Mouse (Mus musculus): ENCODE results near the gene Pparg. TPM values are rescaled to one million over a fixed set of nuclear protein-coding genes. Genes with fewer than 3 reads are reported as not detected.

Pparg gene
- polyA plus RNA-seq, 1 experiment from 2014 or later: 2.0 TPM

DNA sequence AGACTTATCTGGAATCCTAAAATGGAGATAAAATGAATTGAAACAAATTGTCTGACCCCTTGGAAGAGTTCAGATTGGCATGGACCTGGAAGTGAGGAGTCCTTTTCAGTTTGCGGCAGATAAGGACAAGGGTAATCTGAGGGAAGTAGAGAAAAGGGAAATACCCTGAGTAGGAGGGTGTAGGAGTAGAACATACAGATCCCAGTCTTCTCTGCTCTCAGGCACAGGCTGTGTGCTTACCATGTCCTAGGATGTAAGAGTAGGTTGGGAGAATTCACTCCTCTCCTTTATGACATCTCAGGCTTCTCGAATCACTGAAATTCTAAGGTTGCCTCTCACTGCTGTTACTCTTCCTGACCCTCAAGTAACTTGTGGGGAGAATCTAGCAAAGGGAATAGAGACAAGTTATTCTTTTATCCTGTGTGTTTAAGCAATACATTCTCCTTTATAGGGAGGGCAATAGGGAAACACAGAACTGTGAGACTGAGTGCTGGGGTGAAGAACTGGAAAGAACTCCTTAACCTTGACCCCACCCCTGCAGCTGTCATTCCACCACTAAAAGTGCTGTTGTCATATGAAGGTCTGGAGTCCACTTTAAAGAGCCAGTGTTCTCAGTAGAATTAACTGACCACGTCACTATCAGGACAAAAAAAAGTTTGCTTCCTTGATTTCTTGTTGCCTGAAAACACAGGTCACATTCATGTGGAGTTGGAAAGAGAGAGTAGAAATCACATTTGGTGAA lies 6.3 kb downstream of the Pparg start:
- no peak overlapping the region for H3K4me2 ChIP-seq
- peaks cover 4% of the 10 kb centered on the region for H3K27me3 ChIP-seq (replicated peaks)
- no peaks in the 10 kb centered on the region for H3K36me3 ChIP-seq
- ATAC-seq (ENCODE audit: insufficient number of reproducible peaks, low FRiP score): no peak
- no peak overlapping the region for H3K9ac ChIP-seq
- no peak overlapping the region for H3K27ac ChIP-seq (ENCODE audit: poor library complexity, severe bottlenecking)
- WGBS: 59% methylated on average over 3 of the region's 3 CpGs
- peaks cover 1% of the 10 kb centered on the region for H3K4me1 ChIP-seq (replicated peaks)
- no peak overlapping the region for H3K4me3 ChIP-seq
- H3K9me3 ChIP-seq (replicated peaks): no peaks in the 10 kb centered on the region

DNA sequence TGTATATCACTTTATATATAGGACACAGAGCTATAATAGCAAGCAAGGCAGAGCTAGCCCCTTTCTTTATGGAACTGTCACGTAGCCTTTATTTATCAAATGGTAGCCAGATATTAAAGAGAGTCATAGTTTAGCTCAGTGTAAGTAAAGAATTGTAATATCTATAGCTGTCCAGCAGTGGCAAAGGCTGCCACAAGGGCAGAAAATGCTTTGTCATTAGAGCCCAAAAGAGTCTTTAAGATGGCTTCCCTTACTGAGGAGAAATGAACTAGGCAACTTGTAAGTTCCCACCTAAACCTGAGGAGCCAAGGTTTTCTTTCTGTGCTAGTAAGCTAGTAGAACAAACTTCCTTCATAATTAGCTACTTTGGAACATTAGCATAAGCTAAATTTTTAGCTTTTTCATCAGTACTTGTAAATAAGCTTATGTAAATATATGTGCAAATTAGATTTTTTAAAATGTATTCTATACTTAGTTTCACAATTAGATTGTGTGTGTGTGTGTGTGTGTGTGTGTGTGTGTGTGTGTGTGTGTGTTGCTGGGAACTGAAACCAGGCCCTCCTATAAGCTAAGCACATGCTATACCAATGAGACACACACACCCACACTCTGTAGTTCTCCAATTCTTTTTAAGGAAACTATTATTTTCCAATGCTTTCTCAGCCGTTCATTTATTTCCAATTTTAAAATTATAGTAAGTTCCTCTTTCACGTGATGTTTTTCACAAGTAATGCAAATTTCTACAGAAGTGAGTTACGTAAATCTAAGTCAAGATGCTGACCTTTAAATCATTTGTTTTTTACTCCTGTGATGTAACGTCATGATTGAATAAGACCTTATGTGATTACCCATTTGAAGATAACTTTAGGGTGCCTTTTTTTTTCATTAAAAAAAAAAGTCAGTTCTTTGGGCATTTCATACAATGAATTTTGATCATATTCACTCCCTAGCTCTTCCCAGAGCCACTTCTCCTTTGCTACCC lies 14.4 kb downstream of the Pparg start:
- no peak for ATAC-seq (ENCODE audit: insufficient number of reproducible peaks, low FRiP score)
- Histone ChIP-seq H3K27ac (ENCODE audit: poor library complexity, severe bottlenecking) (no peak overlapping the region), H3K4me2 (no peak overlapping the region), H3K36me3 (no peaks in the 10 kb centered on the region), H3K9me3 (replicated peaks) (no peaks in the 10 kb centered on the region), H3K4me1 (replicated peaks) (no peaks in the 10 kb centered on the region), H3K9ac (no peak overlapping the region), H3K4me3 (no peak overlapping the region), H3K27me3 (replicated peaks) (no peaks in the 10 kb centered on the region)
- WGBS: 81% methylated on average over 5 of the region's 5 CpGs

DNA sequence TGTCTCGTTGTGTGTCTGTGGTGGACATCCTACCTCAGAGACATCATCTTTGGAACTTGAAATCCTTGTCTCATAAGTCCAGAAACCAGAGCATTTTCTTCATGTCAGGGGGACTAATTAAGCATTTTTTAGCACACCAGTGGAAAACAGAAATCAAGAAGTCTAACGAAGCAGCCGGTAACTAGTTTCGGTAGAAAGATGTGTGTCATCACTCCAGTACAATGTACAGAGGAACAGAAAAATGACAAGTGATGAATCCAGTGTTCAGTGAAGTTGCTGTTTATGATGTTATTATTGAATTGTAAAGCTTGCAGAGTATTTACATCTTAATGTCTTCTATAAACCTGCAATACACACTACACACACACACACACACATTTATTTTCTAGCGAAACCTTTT lies 19.8 kb downstream of the Pparg start:
- no peaks in the 10 kb centered on the region for H3K27me3 ChIP-seq (replicated peaks)
- no peaks in the 10 kb centered on the region for H3K9me3 ChIP-seq (replicated peaks)
- 87% methylated on average over 5 of the region's 5 CpGs for WGBS
- no peak overlapping the region for H3K4me2 ChIP-seq
- H3K9ac ChIP-seq: no peak overlapping the region
- no peaks in the 10 kb centered on the region for H3K4me1 ChIP-seq (replicated peaks)
- H3K27ac ChIP-seq (ENCODE audit: poor library complexity, severe bottlenecking): no peak overlapping the region
- no peak for ATAC-seq (ENCODE audit: insufficient number of reproducible peaks, low FRiP score)
- no peaks in the 10 kb centered on the region for H3K36me3 ChIP-seq
- H3K4me3 ChIP-seq: no peak overlapping the region

DNA sequence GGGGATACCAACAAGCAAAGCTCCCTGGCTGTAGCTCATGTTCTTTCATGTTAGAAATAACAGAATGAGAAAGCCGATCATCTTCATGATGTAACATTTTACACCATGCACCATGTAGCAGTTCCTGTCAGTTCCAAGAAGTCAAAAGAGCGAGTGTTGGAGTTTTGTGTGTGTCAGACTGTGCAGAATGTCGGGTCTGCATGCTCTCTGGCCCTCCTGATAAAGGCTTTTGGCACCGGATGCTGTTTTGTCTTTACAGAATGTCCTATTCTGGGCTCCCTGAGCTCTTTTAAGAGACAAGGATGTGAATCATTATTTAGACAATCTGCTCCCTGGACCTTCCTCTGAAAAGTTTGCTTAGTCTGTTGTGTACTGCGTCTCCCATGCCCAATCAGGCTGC lies 22.0 kb downstream of the Pparg start:
- Histone ChIP-seq H3K9ac (no peak overlapping the region), H3K36me3 (no peaks in the 10 kb centered on the region), H3K27ac (ENCODE audit: poor library complexity, severe bottlenecking) (no peak overlapping the region), H3K4me2 (no peak overlapping the region), H3K4me3 (no peak overlapping the region), H3K27me3 (replicated peaks) (no peaks in the 10 kb centered on the region), H3K9me3 (replicated peaks) (no peaks in the 10 kb centered on the region), H3K4me1 (replicated peaks) (no peaks in the 10 kb centered on the region)
- no peak for ATAC-seq (ENCODE audit: insufficient number of reproducible peaks, low FRiP score)
- 50% methylated on average over 5 of the region's 5 CpGs for WGBS

DNA sequence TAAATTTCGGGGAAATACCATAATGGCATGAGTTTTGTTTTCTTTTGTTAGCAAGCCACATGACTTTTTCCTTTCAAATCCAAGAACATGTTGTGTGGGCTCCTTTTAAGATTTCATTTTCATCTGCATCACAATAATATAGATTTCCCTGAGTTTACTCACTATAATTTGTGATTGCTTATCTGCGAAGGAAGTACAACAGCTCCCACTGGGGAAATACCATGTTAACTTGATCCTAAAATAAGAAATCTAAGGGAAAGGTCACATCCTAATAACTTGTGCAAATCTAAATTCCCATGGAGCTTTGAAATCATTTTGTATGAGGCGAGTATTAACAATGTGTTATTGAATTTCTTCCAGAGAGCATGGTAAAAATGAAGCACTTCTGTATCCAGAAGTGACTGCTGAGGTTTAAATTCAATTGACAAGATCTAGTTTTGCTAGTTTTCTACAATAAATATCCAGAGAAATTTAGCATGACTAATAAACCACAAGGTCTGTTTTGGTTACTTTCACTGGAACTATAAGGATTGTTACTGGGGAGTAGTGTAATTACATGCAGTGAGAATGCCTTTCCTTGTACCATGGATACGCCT lies 29.3 kb downstream of the Pparg start:
- Histone ChIP-seq H3K27ac (ENCODE audit: poor library complexity, severe bottlenecking) (no peak overlapping the region), H3K4me3 (no peak overlapping the region), H3K4me2 (no peak overlapping the region), H3K4me1 (replicated peaks) (no peaks in the 10 kb centered on the region), H3K9me3 (replicated peaks) (no peaks in the 10 kb centered on the region), H3K9ac (no peak overlapping the region), H3K27me3 (replicated peaks) (no peaks in the 10 kb centered on the region), H3K36me3 (no peaks in the 10 kb centered on the region)
- ATAC-seq (ENCODE audit: insufficient number of reproducible peaks, low FRiP score): no peak
- 83% methylated on average over 4 of the region's 4 CpGs for WGBS

DNA sequence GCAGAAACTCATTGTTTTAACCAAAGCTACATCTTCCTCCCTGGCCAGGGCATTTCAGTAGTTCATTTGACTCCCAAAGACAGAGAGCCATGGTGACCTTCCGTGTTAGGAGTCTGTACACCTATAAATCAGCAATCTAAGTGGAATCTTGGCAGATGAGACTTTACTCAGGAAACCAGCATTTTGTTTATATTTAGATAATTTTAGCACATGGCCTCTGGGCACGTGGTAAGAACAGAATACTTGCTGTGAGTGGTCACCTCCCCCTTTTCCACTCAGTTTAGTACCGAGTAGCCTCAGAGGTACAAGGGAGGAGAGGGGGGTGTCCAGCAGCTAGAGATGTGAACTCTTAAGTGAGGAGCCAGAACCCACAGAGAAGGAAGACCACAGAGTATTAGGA lies 36.2 kb downstream of the Pparg start:
- ATAC-seq (ENCODE audit: insufficient number of reproducible peaks, low FRiP score): no peak
- H3K9me3 ChIP-seq (replicated peaks): no peaks in the 10 kb centered on the region
- 37% methylated on average over 3 of the region's 3 CpGs for WGBS
- H3K27ac ChIP-seq (ENCODE audit: poor library complexity, severe bottlenecking): no peak overlapping the region
- H3K4me1 ChIP-seq (replicated peaks): no peaks in the 10 kb centered on the region
- H3K4me2 ChIP-seq: no peak overlapping the region
- no peak overlapping the region for H3K9ac ChIP-seq
- H3K4me3 ChIP-seq: no peak overlapping the region
- H3K27me3 ChIP-seq (replicated peaks): no peaks in the 10 kb centered on the region
- H3K36me3 ChIP-seq: no peaks in the 10 kb centered on the region

DNA sequence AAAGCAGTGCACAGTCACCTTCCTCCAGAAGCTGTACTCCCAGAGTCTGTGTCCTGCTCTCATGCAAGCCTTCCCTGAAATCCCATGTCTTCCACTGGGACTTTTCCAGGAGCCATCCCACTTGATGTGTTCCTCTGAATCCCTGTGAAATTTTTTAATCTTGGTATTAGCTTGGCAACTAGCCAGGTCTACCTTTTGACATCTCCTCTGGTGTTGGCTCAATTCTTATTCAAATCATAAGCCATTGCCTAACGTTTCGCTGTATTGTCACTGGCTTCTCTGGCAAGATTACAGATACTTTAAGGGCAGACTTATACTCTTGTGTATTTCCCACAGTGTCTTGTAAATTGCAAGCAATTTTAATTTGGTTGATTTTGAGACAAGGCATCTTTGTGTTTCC lies 43.6 kb downstream of the Pparg start:
- no peaks in the 10 kb centered on the region for H3K9me3 ChIP-seq (replicated peaks)
- no peak overlapping the region for H3K4me3 ChIP-seq
- no peak overlapping the region for H3K27ac ChIP-seq (ENCODE audit: poor library complexity, severe bottlenecking)
- no peaks in the 10 kb centered on the region for H3K27me3 ChIP-seq (replicated peaks)
- WGBS: 82% methylated on average over 2 of the region's 2 CpGs
- no peaks in the 10 kb centered on the region for H3K4me1 ChIP-seq (replicated peaks)
- H3K4me2 ChIP-seq: no peak overlapping the region
- no peak overlapping the region for H3K9ac ChIP-seq
- H3K36me3 ChIP-seq: no peaks in the 10 kb centered on the region
- no peak for ATAC-seq (ENCODE audit: insufficient number of reproducible peaks, low FRiP score)

DNA sequence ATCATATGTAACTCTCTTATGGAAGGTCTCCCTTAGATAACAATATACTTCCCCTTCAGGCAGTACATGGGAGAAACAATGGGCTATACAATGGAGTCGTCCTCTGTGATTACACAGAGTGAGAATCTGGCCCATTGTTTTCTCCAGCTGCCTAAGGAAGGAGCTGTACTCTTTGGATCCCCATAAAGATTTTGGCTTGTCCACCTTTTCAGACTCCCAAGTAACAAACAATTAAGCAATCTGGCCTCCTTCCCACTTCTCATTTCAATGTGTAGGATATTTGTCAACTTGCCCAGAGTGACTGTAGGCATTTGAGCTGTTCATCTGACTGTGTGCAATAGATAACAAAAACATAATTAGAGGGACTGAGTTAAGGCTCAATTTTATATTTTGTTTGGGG lies 50.7 kb downstream of the Pparg start:
- no peak for ATAC-seq (ENCODE audit: insufficient number of reproducible peaks, low FRiP score)
- 0 out of 2 replicates have a peak, but pooled peaks cover 3% of the 10 kb centered on the region for H3K27me3 ChIP-seq (replicated peaks)

DNA sequence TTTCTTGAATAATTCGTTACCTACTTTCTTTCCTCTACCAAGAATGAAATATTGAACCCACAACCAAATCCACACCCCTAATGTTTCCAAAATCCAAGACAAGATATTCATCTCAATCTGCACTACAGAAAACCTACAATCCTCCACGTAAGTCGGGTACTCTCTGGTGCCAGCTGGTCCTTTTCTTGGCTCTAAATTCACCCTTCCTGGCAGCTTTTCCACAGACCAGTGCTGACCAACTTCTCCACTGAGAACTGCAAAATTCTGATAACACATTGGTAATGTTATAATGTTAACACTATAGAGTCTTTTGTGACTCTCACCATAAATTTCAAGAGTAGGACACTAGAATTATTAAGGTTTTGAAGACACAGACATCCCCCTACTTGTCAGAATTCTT lies 57.4 kb downstream of the Pparg start:
- no peaks in the 10 kb centered on the region for H3K36me3 ChIP-seq
- no peak overlapping the region for H3K4me3 ChIP-seq
- WGBS: 79% methylated on average over 3 of the region's 3 CpGs
- H3K27ac ChIP-seq (ENCODE audit: poor library complexity, severe bottlenecking): no peak overlapping the region
- 0 out of 2 replicates have a peak, but pooled peaks cover under 1% of the 10 kb centered on the region for H3K27me3 ChIP-seq (replicated peaks)
- H3K9ac ChIP-seq: no peak overlapping the region
- H3K4me2 ChIP-seq: no peak overlapping the region
- no peak for ATAC-seq (ENCODE audit: insufficient number of reproducible peaks, low FRiP score)
- no peaks in the 10 kb centered on the region for H3K9me3 ChIP-seq (replicated peaks)
- no peaks in the 10 kb centered on the region for H3K4me1 ChIP-seq (replicated peaks)

More for the DNA sequence above, 50.7 kb downstream of the Pparg start:
- no peaks in the 10 kb centered on the region for H3K36me3 ChIP-seq
- H3K9ac ChIP-seq: no peak overlapping the region
- WGBS: 35% methylated on average over 1 of the region's 1 CpGs
- no peaks in the 10 kb centered on the region for H3K9me3 ChIP-seq (replicated peaks)
- no peak overlapping the region for H3K27ac ChIP-seq (ENCODE audit: poor library complexity, severe bottlenecking)
- no peaks in the 10 kb centered on the region for H3K4me1 ChIP-seq (replicated peaks)
- H3K4me2 ChIP-seq: no peak overlapping the region
- H3K4me3 ChIP-seq: no peak overlapping the region

DNA sequence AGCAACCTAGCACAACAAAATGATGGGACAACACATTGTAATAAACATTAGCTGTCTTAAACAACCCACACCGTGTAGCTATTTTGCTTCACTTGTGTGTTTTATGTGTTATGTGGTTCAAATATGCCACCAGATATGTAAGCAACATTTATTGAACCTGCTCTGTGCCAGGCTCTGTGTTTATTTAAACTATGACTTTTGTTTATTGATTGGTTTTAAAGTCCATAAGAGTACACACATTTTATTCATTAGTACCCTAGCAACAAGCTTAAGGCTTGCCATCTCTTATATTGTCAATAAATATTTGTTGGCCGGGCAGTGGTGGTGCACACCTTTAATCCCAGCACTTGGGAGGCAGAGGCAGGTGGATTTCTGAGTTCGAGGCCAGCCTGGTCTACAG lies 58.2 kb downstream of the Pparg start:
- Histone ChIP-seq H3K9ac (no peak overlapping the region), H3K4me3 (no peak overlapping the region), H3K4me1 (replicated peaks) (no peaks in the 10 kb centered on the region), H3K36me3 (no peaks in the 10 kb centered on the region), H3K9me3 (replicated peaks) (no peaks in the 10 kb centered on the region), H3K4me2 (no peak overlapping the region), H3K27me3 (replicated peaks) (no peaks in the 10 kb centered on the region), H3K27ac (ENCODE audit: poor library complexity, severe bottlenecking) (no peak overlapping the region)
- no peak for ATAC-seq (ENCODE audit: insufficient number of reproducible peaks, low FRiP score)
- WGBS: 78% methylated on average over 3 of the region's 3 CpGs

DNA sequence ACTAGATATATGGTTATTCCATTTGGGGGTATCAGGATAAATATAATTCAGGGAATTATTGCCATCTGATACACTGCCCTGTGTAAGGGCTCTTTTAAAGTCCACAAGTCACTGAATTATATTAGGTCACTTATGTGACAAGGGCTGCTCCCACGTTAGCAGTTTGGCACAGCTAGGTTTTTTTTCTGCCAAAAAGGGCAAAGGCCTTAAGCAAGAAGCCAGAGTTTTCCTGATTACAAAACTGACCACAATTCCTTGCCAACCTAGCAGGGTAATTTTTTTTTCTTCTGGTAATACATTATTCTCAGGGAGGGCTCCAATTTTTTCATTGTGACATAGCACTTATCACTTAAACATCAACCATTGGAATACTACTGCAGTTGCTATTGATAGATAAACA lies 60.2 kb downstream of the Pparg start:
- ATAC-seq (ENCODE audit: insufficient number of reproducible peaks, low FRiP score): no peak
- 52% methylated on average over 1 of the region's 1 CpGs for WGBS
- Histone ChIP-seq H3K4me3 (no peak overlapping the region), H3K27me3 (replicated peaks) (no peaks in the 10 kb centered on the region), H3K36me3 (no peaks in the 10 kb centered on the region), H3K27ac (ENCODE audit: poor library complexity, severe bottlenecking) (no peak overlapping the region), H3K9me3 (replicated peaks) (no peaks in the 10 kb centered on the region), H3K9ac (no peak overlapping the region), H3K4me2 (no peak overlapping the region), H3K4me1 (replicated peaks) (no peaks in the 10 kb centered on the region)
